Mouse (Mus musculus) kidney, adult 2 months (tissue): ENCODE measurements around the gene Spem1.
A peak's percentile ranks its signal among the peaks of the same experiment; 100 is the strongest.

Experiments
- CTCF ChIP-seq: fragments of 200-500 bp; conservative IDR thresholded peaks from 2 replicates; pipeline ENCODE4 v1.5.1; 2011; ENCODE audit warnings: low read depth, mild to moderate bottlenecking, control low read depth, low read length, moderate library complexity, mixed read lengths; ENCODE audit not compliant: insufficient read depth, insufficient read length
- POLR2A ChIP-seq: fragments of 200-500 bp; IDR thresholded peaks from one replicate; pipeline ENCODE4 v1.6.1; 2011; ENCODE audit warnings: low read depth, low read length, control low read depth

- peak; percentile 57 for TF ChIP-seq CTCF
- TF ChIP-seq POLR2A = no peak
These were observed 18.0 kb downstream of the Spem1 start for GRCm38 (mm10) chr11:69803786-69804651.
